36 mouse cellular contexts compared by ENCODE assay signal in the genomic region with DNA sequence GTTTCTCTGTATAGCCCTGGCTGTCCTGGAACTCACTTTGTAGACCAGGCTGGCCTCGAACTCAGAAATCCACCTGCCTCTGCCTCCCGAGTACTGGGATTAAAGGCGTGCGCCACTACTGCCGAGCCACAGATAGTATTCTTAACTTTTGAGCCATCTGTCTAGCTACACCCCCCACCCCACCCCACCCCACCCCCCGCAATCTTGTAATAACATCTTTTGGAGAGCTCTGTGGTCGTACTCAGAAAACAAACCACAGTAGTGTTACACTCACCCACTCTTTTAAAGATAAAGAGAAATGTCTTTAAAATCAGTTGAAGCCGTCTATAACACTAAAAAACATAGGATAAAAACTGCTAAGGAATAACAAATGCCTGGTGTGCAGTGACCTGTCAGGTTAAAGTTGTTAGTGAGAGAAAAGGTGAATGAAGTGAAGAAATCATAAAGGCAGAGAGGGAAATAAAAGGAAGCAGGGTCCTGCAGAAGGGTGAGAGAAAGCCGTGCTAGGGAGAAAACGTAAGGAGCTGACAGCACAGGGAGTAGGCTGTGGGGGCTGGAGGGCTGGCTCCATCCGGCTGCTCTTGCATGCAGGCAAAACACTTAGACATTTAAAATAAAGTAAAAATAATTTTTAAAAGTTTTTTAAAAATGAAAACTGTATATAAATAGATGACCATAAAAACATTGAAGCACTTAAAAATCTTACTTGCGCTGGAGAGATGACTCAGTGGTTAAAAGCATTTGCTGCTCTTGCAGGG. TPM values are rescaled to one million over a fixed set of nuclear protein-coding genes. Genes with fewer than 3 reads are reported as not detected.
DNase-seq lines count a peak whose midpoint lies in the region; ATAC-seq and TF ChIP-seq lines count a peak whose summit lies in the region.
"Had no signal": no experiment of that assay in that cellular context is flagged by ENCODE, and none has a peak within 500 bp of the region (broad histone marks: within the 10 kb centered on the region; RNA-seq: fewer than 3 reads in every experiment).

No protein-coding gene starts in this region.

- peak overlapping the region; percentile 29; the same call in 1 of the 2 replicates for H3K27ac ChIP-seq in liver, embryonic 14.5 days
- H3K27ac ChIP-seq: embryonic facial prominence, embryonic 10.5 days; hindbrain, embryonic 12.5 days; layer of hippocampus, adult 2 months; limb, embryonic 13.5 days; lung, embryonic 15.5 days; midbrain, embryonic 15.5 days; neural tube, embryonic 13.5 days had no signal

- H3K36me3 ChIP-seq in liver, embryonic 14.5 days (replicated peaks; ENCODE audit: control insufficient read depth, insufficient read depth, low read depth): peaks cover 45% of the 10 kb centered on the region

- WGBS in liver, embryonic 14.5 days (ENCODE audit: insufficient replicate concordance): 34% methylated on average over 12 of the region's 12 CpGs

- no peak overlapping the region for H3K9ac ChIP-seq in liver, embryonic 14.5 days (replicated peaks)
- H3K9ac ChIP-seq: forebrain, postnatal 0 days; hindbrain, embryonic 12.5 days; limb, embryonic 13.5 days; lung, embryonic 15.5 days; midbrain, embryonic 15.5 days; neural tube, embryonic 13.5 days had no signal

- intact Hi-C loops in left cerebral cortex, postnatal 25 days (cut with DNase I): loop anchor here (5.0 kb wide), 1 partner anchor 67 kb away; the partner anchor contains the start of gene Mettl7a1

- TF ChIP-seq CTCF in liver, embryonic 14.5 days (IDR thresholded peaks at IDR 0.05; ENCODE audit: low read depth): no peak

- peak; percentile 56; the same call in 1 of the 2 replicates for ATAC-seq in liver, embryonic 14.5 days (ENCODE audit: insufficient read depth)
- ATAC-seq: forebrain, postnatal 0 days; intestine, postnatal 0 days; midbrain, embryonic 15.5 days had no signal

- no peak for TF ChIP-seq EP300 in liver, embryonic 14.5 days (IDR thresholded peaks at IDR 0.05; ENCODE audit: low read depth)

- no peaks in the 10 kb centered on the region for H3K9me3 ChIP-seq in liver, embryonic 14.5 days (ENCODE audit: control insufficient read depth, low read length)
- H3K9me3 ChIP-seq: embryonic facial prominence, embryonic 10.5 days; hindbrain, embryonic 12.5 days; limb, embryonic 13.5 days; lung, embryonic 15.5 days; midbrain, embryonic 15.5 days; neural tube, embryonic 13.5 days had no signal

- no peak overlapping the region for H3K4me3 ChIP-seq in liver, embryonic 14.5 days (ENCODE audit: insufficient read depth in 1 of 2, low read depth in 2 of 2, low read length in 2 of 2)
- H3K4me3 ChIP-seq: embryonic facial prominence, embryonic 10.5 days; hindbrain, embryonic 12.5 days; layer of hippocampus, adult 2 months; limb, embryonic 13.5 days; lung, embryonic 15.5 days; midbrain, embryonic 15.5 days; myocyte; neural tube, embryonic 13.5 days had no signal

- peak; percentile 57 for DNase-seq in right cerebral cortex, adult 18-20 months
- no peak for DNase-seq in right cerebral cortex, postnatal 25 days
- peak; percentile 42 to 85 for DNase-seq in left cerebral cortex, postnatal 25 days (ENCODE audit: low spot score in 2 of 2)
- no peak for DNase-seq in liver, embryonic 14.5 days (ENCODE audit: low read depth in 3 of 3, low spot score in 3 of 3)
- DNase-seq in telencephalon, adult 2 months (ENCODE audit: low read depth, low spot score): peak; percentile 64
- no peak for DNase-seq in urinary bladder, postnatal 14 days (ENCODE audit: low spot score)
- DNase-seq in layer of hippocampus, postnatal 36 days: no peak
- DNase-seq: adrenal gland, postnatal 10 days; B cell, adult 2 months; cerebellum, adult 9-10 months; forebrain, postnatal 0 days; gastrocnemius, postnatal 36 days; kidney, postnatal 25 days; lung, postnatal 36 days; retina, postnatal 1 day; thymus, postnatal 14 days had no signal

- H3K27me3 ChIP-seq in liver, embryonic 14.5 days (ENCODE audit: control insufficient read depth, insufficient read depth, low read length): no peaks in the 10 kb centered on the region
- H3K27me3 ChIP-seq: CH12.LX; hindbrain, embryonic 12.5 days; limb, embryonic 13.5 days; lung, embryonic 15.5 days; midbrain, embryonic 15.5 days; neural tube, embryonic 13.5 days had no signal

- H3K4me1 ChIP-seq in liver, embryonic 14.5 days (replicated peaks; ENCODE audit: control insufficient read depth in 2 of 2, insufficient read depth in 2 of 2, low read length in 1 of 2): peaks cover 12 to 21% of the 10 kb centered on the region in 2 experiments
- H3K4me1 ChIP-seq: embryonic facial prominence, embryonic 10.5 days; hindbrain, embryonic 12.5 days; lung, embryonic 15.5 days; midbrain, embryonic 15.5 days had no signal

- no peak overlapping the region for H3K4me2 ChIP-seq in liver, embryonic 14.5 days (ENCODE audit: low read depth)
- H3K4me2 ChIP-seq: hindbrain, embryonic 12.5 days; limb, embryonic 13.5 days; lung, embryonic 15.5 days; midbrain, embryonic 15.5 days; neural tube, embryonic 13.5 days had no signal

RNA-seq across cellular contexts. Expression of gene Atf1, which starts 7.8 kb away (rescaled TPM):
- total RNA-seq in left cerebral cortex, postnatal 25 days (2021): 10 to 100 TPM; 19.2 to 21.4 TPM
- 21.3 and 29.7 TPM in 2 replicates for polyA plus RNA-seq in liver, embryonic 14.5 days (2012; rRNA removed)
- 24.9 and 27.6 TPM in 2 replicates for polyA plus RNA-seq in liver, embryonic 14.5 days (2014; fragmentation: Nextera tagmentation; extraction: Ambion mirVana)
- 10 to 100 TPM; 17.4 to 22.9 TPM for total RNA-seq in layer of hippocampus, postnatal 36 days (2021)

RNA-seq across cellular contexts. Expression of gene Tmprss12, which starts 45.2 kb away (rescaled TPM):
- total RNA-seq in left cerebral cortex, postnatal 25 days (2021): not detected
- not detected in 2 replicates for polyA plus RNA-seq in liver, embryonic 14.5 days (2012; rRNA removed)
- polyA plus RNA-seq in liver, embryonic 14.5 days (2014; fragmentation: Nextera tagmentation; extraction: Ambion mirVana): not detected in 2 replicates
- total RNA-seq in layer of hippocampus, postnatal 36 days (2021): not detected
- total RNA-seq: adrenal gland, postnatal 10 days; CH12.LX; forebrain, postnatal 0 days; gastrocnemius, adult 18-20 months; gastrocnemius, postnatal 36 days; heart, adult 8-10 months; heart, postnatal 25 days; layer of hippocampus, adult 2 months; left cerebral cortex, adult 8-10 months; megakaryocyte-erythroid progenitor cell, adult 5-6 weeks had no signal
- polyA plus RNA-seq: brain, embryonic 14.5 days; cortical plate, adult 2 months; embryonic facial prominence, embryonic 10.5 days; forebrain, postnatal 0 days; heart, embryonic 14.5 days; hindbrain, embryonic 12.5 days; intestine, postnatal 0 days; kidney, embryonic 14.5 days; limb, embryonic 13.5 days; lung, embryonic 15.5 days; midbrain, embryonic 15.5 days; myocyte; neural tube, embryonic 13.5 days; spleen, adult 2 months had no signal

Comparison
In these comparisons a context has a peak if more than half of its experiments do, and no peak if none do; other contexts are left out.
1. DNase-seq: peak in right cerebral cortex, adult 18-20 months (single experiment), left cerebral cortex, postnatal 25 days (2 of 2) and telencephalon, adult 2 months (single experiment); none in right cerebral cortex, postnatal 25 days (single experiment), liver, embryonic 14.5 days (0 of 3), urinary bladder, postnatal 14 days (single experiment) and layer of hippocampus, postnatal 36 days (0 of 2).